Mouse (Mus musculus) left cerebral cortex, postnatal 4 days (tissue): ENCODE data around the gene Sez6l2. TPM values are rescaled to one million over a fixed set of nuclear protein-coding genes. Genes with fewer than 3 reads are reported as not detected.
"Not testable (repeated sequence)": the region's sequence is repeated elsewhere in the genome, so short reads cannot be mapped to it uniquely, and the experiment has no call there.

Source experiments
- DNase-seq: peaks from one replicate; pipeline ENCODE4 v3.0.0-alpha.2; 2022
- intact Hi-C: fragments of 180-260 bp; cut with DNase I; formaldehyde crosslinking; loops from one replicate; pipeline ENCODE4 v1.15.1; 2025
- total RNA-seq, 2 experiments: library from RNA; stranded (reverse); gene quantifications; 2 replicates each; pipeline ENCODE4 v1.2.3; 2021

The Sez6l2 gene
- total RNA-seq, result 100 to 1,000 TPM; 214 to 235 TPM

GRCm38 (mm10) chr7:126949793-126950646 is at the start of gene Sez6l2:
TSS of gene Sez6l2 (plus strand) at chr7:126950563.
- intact Hi-C loops, result loop anchor here (10.0 kb wide), 1 partner anchor 155 kb away; no protein-coding TSS in a partner anchor
- DNase-seq, result peak; percentile 86

DNA sequence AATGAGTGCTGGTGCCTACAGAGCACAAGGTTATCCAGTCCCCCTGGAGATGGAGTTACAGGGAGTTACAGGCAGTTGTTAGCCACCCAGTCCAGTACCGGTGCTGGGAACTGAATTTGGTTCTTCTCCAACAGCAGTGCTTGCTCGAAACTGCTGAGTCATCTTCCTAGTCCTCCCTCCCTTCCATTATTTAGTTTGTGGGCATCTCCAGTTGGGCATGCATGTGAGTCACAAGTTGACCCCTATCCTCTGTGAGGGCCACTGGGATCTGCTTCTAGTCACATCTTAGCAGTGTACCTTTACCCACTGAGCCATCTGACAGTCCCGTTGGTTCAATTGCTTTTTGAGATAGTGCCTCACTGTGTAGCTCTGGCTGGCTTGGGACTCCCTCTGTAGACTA is 44.8 kb upstream of the Sez6l2 start:
- DNase-seq, result no peak
- intact Hi-C loops, result no loop called here

GRCm38 (mm10) chr7:126914844-126915243 is 35.5 kb upstream of the Sez6l2 start:
- intact Hi-C loops, result no loop called here
- DNase-seq, result no peak

- intact Hi-C loops, DNase-seq: not testable (repeated sequence)
These were observed 32.0 kb upstream of the Sez6l2 start for GRCm38 (mm10) chr7:126918356-126918755.

- DNase-seq, result no peak
- intact Hi-C loops, result no loop called here
These were observed 30.4 kb upstream of the Sez6l2 start for GRCm38 (mm10) chr7:126919973-126920372.

GRCm38 (mm10) chr7:126921563-126921962 is 28.8 kb upstream of the Sez6l2 start:
- DNase-seq, result no peak
- intact Hi-C loops, result no loop called here

GRCm38 (mm10) chr7:126922624-126923060 is 27.7 kb upstream of the Sez6l2 start, which contains the start of gene Tmem219:
TSS of gene Tmem219 (minus strand) at chr7:126922917.
- DNase-seq, result peak; percentile 36
- intact Hi-C loops, result no loop called here

DNA sequence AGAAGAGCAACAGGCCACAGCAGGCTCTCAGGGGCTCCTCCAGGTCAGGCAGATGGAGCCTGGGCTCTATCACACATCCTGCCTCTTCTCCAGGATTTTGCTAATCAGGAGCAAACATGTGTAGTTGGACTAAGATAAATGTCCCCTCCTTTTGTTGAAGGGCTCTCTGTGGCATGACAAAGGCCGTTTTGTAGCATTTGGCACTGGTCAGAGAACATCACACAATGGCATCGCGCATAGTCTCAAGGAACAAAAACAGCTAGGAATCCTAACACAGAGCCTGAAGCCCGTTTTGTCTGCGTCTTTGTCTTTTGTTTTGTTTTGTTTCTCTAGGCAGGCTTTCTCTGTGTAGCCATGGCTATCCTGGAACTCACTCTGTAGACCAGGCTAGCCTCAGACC is 26.4 kb upstream of the Sez6l2 start:
- intact Hi-C loops, result no loop called here
- no peak for DNase-seq

DNA sequence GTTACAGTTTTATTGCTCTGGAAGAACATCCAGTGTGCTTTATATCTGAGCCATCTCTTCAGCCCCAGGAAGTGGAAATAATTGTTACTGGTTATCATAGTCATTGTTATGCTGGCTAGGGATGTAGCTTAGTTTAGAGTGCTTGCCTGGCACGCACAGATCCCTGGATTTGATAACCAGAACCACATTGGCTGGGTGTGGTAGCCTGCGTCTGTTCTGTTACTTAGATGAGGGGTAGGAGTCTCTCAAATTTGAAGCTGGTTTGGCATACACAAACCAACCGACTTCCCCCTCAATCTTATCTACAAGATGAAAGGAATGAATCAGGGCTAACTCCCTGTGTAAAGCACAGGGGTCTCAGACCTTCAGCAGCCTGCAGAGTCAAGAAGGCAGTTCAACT is 24.1 kb upstream of the Sez6l2 start:
- intact Hi-C loops, result no loop called here
- DNase-seq, result no peak

DNA sequence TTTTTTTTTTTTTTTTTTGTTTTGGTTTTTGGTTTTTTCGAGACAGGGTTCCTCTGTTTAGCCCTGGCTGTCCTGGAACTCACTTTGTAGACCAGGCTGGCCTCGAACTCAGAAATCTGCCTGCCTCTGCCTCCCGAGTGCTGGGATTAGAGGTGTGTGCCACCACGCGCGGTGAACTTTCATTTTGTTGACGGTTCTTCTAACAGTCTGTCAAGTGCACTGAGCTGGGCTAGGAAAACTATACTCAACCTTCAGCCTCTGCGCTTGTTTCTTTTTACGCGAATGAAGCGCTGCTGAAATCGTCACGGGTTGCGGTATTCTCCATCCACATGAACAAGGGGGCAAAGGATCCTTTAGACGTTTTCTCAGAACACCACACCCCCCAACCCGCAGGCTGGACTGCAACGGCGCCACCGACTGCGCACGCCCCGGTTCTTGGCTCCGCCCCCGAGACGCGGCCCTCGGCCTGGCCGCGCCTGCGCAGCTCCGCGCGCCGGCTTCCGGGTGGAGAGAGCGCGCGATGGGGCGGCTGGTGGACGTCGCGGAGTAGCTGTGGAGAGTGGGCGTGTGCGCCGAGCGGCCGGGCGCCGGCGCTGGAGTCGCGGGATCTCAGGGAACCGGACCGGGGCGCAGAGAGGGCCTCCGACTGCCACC is 21.9 kb upstream of the Sez6l2 start, which contains the start of gene Kctd13:
TSS of gene Kctd13 (plus strand) at position 496 of the 654 bp plus-strand sequence.
- DNase-seq, result peak; percentile 93
- intact Hi-C loops, result no loop called here

- DNase-seq, result no peak
- intact Hi-C loops, result no loop called here
These were observed 21.3 kb upstream of the Sez6l2 start for GRCm38 (mm10) chr7:126929046-126929445.

DNA sequence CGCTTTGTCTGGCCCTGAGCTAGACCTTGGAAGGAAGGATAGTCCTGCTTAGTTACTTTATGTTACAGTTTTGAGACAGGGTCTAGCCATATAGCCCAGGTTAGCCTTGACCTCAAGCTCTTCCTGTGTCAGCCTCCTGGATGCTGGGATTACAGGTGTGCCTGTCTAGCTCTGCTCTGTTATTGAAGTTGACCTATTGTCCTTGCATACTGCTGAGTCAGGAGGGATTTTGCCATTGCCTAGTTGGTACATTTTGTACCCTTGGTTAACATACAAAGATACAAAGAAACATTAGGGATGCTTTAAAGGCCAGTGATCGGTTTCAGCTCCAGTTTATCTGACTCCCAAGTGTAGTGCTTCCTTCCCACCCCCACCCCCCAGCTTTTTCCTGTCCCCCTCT is 17.7 kb upstream of the Sez6l2 start:
- no peak for DNase-seq
- intact Hi-C loops, result no loop called here

- DNase-seq, result no peak
- intact Hi-C loops, result loop anchor here (10.0 kb wide), 1 partner anchor 164 kb away; no protein-coding TSS in a partner anchor
These were observed 9.2 kb upstream of the Sez6l2 start for GRCm38 (mm10) chr7:126941171-126941570.

- DNase-seq, result no peak
- intact Hi-C loops, result loop anchor here (10.0 kb wide), 1 partner anchor 163 kb away; no protein-coding TSS in a partner anchor
These were observed 8.6 kb upstream of the Sez6l2 start for GRCm38 (mm10) chr7:126941801-126942200.

DNA sequence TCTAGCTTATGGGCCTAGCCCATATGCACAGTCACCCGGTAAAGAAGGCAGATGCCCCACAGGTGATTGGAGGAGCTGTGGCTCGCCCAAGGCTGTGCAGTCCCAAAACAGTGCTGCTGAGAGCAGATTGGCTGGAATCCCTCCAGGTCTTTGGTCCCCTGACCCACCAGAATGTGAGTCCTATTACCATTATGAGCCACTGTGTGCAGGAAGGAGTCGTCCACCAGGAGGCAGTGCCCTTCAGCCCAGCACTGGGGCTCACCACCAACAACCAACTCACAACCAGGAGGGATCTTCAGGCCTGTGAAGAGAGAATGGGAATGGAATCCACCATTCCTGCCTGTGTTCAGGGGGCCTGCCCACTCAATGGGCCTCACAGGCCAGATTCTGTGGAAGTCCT is 3.8 kb upstream of the Sez6l2 start:
- DNase-seq, result peak; percentile 71
- intact Hi-C loops, result loop anchor here (10.0 kb wide), 1 partner anchor 158 kb away; no protein-coding TSS in a partner anchor

DNA sequence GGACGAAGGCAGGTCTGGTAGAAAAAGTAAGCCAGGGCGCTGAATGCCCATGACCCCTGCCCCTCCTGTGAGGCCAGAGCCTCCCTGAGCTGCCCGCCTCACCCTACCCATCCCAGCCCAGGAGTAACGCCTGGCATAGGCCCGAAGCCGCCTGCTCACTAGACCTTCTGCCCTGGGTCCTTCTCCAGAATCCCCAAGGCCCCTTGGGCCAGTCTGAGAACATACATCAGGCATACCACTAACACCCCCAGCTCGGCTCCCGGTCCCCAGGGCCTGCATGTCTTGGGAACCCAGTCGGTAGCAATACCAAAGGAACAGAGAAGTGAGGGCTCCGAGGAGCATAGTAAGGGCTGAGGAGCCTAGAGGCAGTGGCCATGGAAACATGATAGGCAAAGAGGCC is 1.7 kb upstream of the Sez6l2 start:
- intact Hi-C loops, result loop anchor here (10.0 kb wide), 1 partner anchor 156 kb away; no protein-coding TSS in a partner anchor
- no peak for DNase-seq

GRCm38 (mm10) chr7:126949403-126949792 is 965 bp upstream of the Sez6l2 start, which contains the start of gene Asphd1:
TSS of gene Asphd1 (minus strand) at chr7:126949582.
- intact Hi-C loops, result loop anchor here (10.0 kb wide), 1 partner anchor 155 kb away; no protein-coding TSS in a partner anchor

GRCm38 (mm10) chr7:126950647-126951615 is 568 bp downstream of the Sez6l2 start:
- intact Hi-C loops, result no loop called here
- peak; percentile 56 for DNase-seq

More at GRCm38 (mm10) chr7:126949403-126949792, 965 bp upstream of the Sez6l2 start, which contains the start of gene Asphd1:
- DNase-seq, result peak; percentile 71

GRCm38 (mm10) chr7:126951741-126952140 is 1.4 kb downstream of the Sez6l2 start:
- intact Hi-C loops, result no loop called here
- no peak for DNase-seq

DNA sequence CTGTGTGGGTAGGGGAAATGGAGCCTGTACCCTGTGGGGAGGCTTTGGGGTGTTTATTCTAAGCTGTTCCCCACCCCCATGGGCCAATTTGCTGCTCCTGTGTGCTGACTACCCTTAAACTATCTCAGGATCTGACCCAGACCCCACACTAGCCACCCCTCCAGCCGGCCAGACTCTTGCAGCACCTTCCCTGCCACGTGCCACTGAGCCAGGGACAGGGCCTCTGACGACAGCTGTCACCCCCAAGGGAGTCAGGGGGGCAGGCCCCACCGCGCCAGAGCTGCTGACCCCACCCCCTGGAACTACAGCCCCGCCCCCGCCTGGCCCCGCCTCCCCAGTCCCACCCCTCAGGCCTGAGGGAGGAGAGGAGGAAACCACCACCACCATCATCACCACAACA is 2.3 kb downstream of the Sez6l2 start:
- intact Hi-C loops, result no loop called here
- DNase-seq, result peak; percentile 38
